Mouse (Mus musculus): Measurements from ENCODE around the gene Tmod3.
A peak's percentile ranks its signal among the peaks of the same experiment; 100 is the strongest.

Gene Tmod3

GRCm38 (mm10) chr9:75559512-75560012, at the start of gene Tmod3:
Gene Tmod3, minus strand, starts transcription at chr9:75559657.
- peak; percentile 98 for ATAC-seq (ENCODE audit: low TSS enrichment)

GRCm38 (mm10) chr9:75607496-75607895, 48.0 kb upstream of the Tmod3 start:
- ATAC-seq (ENCODE audit: low TSS enrichment): no peak

DNA sequence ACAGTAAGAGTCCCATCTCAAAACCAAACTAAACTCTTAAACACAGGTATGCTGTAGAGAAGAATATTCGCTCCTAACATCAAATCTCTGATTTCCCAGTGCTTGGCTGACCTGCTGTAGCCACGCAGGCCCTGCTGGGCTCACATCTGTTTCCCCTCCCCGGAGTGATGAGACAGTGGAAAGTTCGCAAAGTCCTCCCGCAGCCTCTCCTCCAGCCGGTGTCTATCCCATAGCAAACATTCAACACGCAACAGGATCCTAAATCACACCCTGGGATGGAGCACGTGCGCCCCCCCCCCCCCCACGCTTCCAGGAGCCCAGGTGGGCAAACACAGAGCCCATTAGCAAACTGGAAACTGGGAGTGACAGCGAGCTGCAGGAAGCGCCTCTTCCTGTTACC, 42.1 kb upstream of the Tmod3 start:
- ATAC-seq (ENCODE audit: low TSS enrichment): no peak

- peak; percentile 70 for ATAC-seq (ENCODE audit: low TSS enrichment)
These were observed 40.9 kb upstream of the Tmod3 start for GRCm38 (mm10) chr9:75600166-75600934.

DNA sequence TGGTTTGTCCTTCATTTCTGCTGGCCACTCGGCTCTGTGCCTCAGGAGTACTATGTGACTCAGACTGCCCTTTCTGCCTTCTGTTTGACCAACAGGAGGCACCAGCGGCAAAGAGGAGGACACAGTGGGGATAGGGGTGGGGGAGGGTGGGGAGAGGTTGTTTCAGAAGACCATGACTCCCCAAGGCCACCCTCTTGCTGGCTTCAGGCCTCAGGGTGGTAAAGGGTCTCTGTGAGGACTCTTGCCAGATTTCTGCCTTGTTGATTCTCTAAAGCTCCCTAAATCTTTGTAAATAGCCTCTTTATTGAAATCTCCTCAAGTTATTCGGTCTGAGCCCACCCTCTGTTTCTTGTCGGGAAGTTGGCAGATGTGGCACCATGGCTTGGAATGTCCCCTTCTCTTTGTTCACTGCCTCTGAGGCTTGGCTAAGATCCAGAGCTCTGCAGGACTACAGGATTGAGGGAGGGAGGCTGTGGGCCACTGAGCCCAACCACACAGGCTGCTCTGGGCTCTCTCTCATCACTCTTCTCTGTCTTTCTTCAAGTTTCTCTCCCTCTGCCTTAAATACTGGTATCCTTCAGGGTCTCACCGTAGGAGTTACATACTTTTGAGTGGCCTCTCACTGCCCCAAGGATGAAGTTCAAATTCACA, 39.9 kb upstream of the Tmod3 start:
- peak; percentile 45 for ATAC-seq (ENCODE audit: low TSS enrichment)

GRCm38 (mm10) chr9:75597596-75597995, 38.1 kb upstream of the Tmod3 start:
- ATAC-seq (ENCODE audit: low TSS enrichment): peak; percentile 19; the same call in 1 of the 2 replicates

GRCm38 (mm10) chr9:75597036-75597435, 37.6 kb upstream of the Tmod3 start:
- ATAC-seq (ENCODE audit: low TSS enrichment): peak; percentile 41; the same call in 1 of the 2 replicates

- no peak for ATAC-seq (ENCODE audit: low TSS enrichment)
These were observed 34.0 kb upstream of the Tmod3 start for GRCm38 (mm10) chr9:75593481-75593880.

- ATAC-seq (ENCODE audit: low TSS enrichment): no peak
These were observed 30.7 kb upstream of the Tmod3 start for GRCm38 (mm10) chr9:75589850-75590790.

GRCm38 (mm10) chr9:75581694-75582350, 22.4 kb upstream of the Tmod3 start:
- ATAC-seq (ENCODE audit: low TSS enrichment): peak; percentile 75

GRCm38 (mm10) chr9:75579321-75579720, 19.9 kb upstream of the Tmod3 start:
- ATAC-seq (ENCODE audit: low TSS enrichment): no peak

DNA sequence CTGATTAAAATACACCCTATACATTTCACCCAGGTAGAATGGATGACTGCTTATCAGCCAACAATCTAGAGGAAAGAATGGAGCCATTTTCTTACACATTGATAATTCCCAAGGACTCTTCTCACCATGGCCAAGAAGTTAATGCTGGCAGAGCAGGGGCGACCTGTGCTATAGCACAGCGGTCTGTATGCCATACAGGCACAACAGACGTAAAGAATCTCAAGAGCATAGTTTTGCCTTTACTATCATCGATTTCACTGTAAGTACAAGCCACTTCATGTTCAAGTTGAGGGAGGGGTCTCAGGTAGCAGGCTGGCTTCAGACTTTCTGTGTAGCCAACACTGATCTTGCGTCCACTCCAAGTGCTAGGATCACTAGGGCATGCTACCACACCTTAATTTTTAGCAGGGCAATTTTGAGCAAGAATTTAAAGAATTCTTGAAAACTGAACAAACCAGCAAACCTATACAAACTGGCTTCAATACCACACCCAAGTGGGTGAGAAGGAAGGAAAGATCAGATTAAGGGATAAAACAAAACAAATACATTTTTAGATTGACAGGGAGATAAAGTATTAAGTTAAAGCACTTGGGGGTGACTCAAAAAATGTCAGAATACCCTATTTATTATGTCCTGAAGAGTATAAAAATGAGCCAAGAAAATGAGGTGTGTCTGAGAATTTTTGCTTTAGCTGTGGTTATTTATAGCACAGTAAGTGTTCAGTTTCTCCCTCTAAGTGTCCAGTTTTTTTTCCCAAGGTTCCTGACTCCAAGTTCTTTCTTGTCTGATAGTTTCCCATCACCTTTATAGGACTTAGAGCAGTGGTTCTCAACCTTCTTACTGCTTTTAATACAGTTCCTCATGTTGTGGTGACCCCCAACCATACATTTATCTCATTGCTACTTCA, 11.8 kb upstream of the Tmod3 start:
- no peak for ATAC-seq (ENCODE audit: low TSS enrichment)

DNA sequence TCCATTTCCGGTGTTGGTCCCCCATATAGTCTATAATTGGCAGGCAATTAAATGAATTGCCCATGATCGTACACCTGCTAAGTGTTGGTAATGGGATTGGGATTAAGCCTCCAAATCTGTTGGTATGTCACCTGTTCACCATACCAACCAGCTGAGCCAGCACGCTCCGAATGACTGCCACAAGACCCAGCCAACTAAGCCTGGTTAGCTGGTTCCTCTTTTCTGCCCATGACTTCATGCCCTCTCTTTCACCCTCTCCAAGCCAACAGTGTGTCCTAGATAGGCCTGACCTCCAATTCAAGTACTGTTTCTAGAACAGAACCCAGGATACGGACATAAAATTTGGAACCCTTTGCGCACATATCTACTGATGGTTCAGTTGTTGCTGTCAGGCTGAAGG, 8.9 kb upstream of the Tmod3 start:
- ATAC-seq (ENCODE audit: low TSS enrichment): no peak

GRCm38 (mm10) chr9:75564892-75565291, 5.4 kb upstream of the Tmod3 start:
- ATAC-seq (ENCODE audit: low TSS enrichment): no peak

GRCm38 (mm10) chr9:75563622-75564021, 4.2 kb upstream of the Tmod3 start:
- no peak for ATAC-seq (ENCODE audit: low TSS enrichment)

GRCm38 (mm10) chr9:75563176-75563575, 3.7 kb upstream of the Tmod3 start:
- ATAC-seq (ENCODE audit: low TSS enrichment): no peak

- no peak for ATAC-seq (ENCODE audit: low TSS enrichment)
These were observed 1.7 kb upstream of the Tmod3 start for GRCm38 (mm10) chr9:75561040-75561669.

- no peak for ATAC-seq (ENCODE audit: low TSS enrichment)
These were observed 896 bp upstream of the Tmod3 start for GRCm38 (mm10) chr9:75560353-75560752.

DNA sequence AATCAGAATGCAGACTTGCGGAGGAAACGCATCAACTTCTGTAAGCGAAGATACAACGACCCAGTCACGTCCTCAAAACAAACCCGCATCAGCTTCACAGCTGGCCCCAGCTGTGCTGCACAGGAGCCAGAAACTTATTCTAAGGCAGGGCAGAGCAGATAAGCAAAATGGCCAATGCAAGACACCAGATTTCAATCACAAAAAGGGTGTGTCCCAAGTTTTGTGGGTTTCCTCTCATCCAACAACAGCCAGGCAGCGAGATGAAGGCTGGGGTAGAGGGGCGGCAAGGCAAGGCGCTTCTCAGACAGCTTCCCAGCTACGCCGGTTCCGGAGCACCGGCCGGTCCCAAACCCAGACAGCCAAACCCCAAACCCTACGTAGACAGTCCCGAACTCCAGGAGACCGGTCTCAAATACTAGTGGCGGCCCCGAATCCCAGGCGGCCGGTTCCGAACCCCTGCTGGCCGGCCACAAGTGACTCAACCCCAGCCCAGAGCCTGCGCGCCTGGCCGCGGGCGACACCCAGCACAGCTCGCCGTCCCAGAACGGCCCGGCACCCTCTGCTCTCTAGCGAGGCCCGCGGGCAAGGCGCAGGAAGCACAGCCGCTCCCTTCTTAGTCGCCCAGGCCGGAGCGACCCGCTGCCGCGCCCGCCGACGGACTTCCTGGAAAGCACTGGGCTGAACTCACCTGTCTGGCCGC, 495 bp downstream of the Tmod3 start:
- peak; percentile 62 for ATAC-seq (ENCODE audit: low TSS enrichment)

Measured in frontal cortex, adult (tissue).